In genomic region chr16:33588845-33589244, GRCm38 (mm10) we compare ENCODE assay signal across 19 mouse cellular contexts.
"Had no signal": no experiment of that assay in that cellular context is flagged by ENCODE, and none has a peak within 500 bp of the region (broad histone marks: within the 10 kb centered on the region; RNA-seq: fewer than 3 reads in every experiment).

No protein-coding gene starts in this region.

- H3K9ac ChIP-seq: limb, embryonic 12.5 days; liver, embryonic 13.5 days; liver, postnatal 0 days; lung, embryonic 15.5 days; midbrain, embryonic 12.5 days; neural tube, embryonic 12.5 days had no signal

- H3K4me2 ChIP-seq: limb, embryonic 12.5 days; liver, embryonic 13.5 days; lung, embryonic 15.5 days; midbrain, embryonic 12.5 days; neural tube, embryonic 12.5 days had no signal

- H3K27ac ChIP-seq: limb, embryonic 12.5 days; liver, embryonic 13.5 days; macrophage; midbrain, embryonic 12.5 days; neural tube, embryonic 12.5 days had no signal

- DNase-seq: kidney, adult 11 months; kidney, postnatal 25 days; layer of hippocampus, adult 9-11 months; layer of hippocampus, postnatal 36 days; liver; liver, embryonic 13.5 days; liver, postnatal 0 days; lung, postnatal 14 days; retina, postnatal 1 day; right cerebral cortex, postnatal 4 days; spleen, adult 18-20 months; thymus, adult 18-20 months; thymus, postnatal 14 days had no signal

- H3K27me3 ChIP-seq: limb, embryonic 12.5 days; lung, embryonic 15.5 days; midbrain, embryonic 12.5 days; neural tube, embryonic 12.5 days had no signal

- H3K36me3 ChIP-seq: limb, embryonic 12.5 days; liver, embryonic 13.5 days; lung, embryonic 15.5 days; midbrain, embryonic 12.5 days; neural tube, embryonic 12.5 days had no signal

- H3K4me3 ChIP-seq: limb, embryonic 12.5 days; liver, embryonic 13.5 days; lung, embryonic 15.5 days; megakaryocyte, embryonic 14.5 days; midbrain, embryonic 12.5 days; neural tube, embryonic 12.5 days had no signal

- H3K9me3 ChIP-seq: limb, embryonic 12.5 days; liver, embryonic 13.5 days; lung, embryonic 15.5 days; megakaryocyte, embryonic 14.5 days; midbrain, embryonic 12.5 days; neural tube, embryonic 12.5 days had no signal

- ATAC-seq: liver, postnatal 0 days had no signal
